Mouse (Mus musculus) cerebellum, adult 9-11 months (tissue): ENCODE data around the gene Astn1.
A peak's percentile ranks its signal among the peaks of the same experiment; 100 is the strongest.

Experiments used
- DNase-seq: peaks from one replicate; pipeline ENCODE4 v3.0.0; 2022

Astn1 gene

GRCm38 (mm10) chr1:158633441-158633840, 271.4 kb downstream of the Astn1 start:
- no peak for DNase-seq

GRCm38 (mm10) chr1:158641306-158641705, 279.2 kb downstream of the Astn1 start:
- peak; percentile 21 for DNase-seq

GRCm38 (mm10) chr1:158642247-158642646, 280.2 kb downstream of the Astn1 start:
- DNase-seq = no peak

- no peak for DNase-seq
These were observed 290.7 kb downstream of the Astn1 start for GRCm38 (mm10) chr1:158652799-158653198.

GRCm38 (mm10) chr1:158653808-158654520, 291.9 kb downstream of the Astn1 start:
- DNase-seq = peak; percentile 45

GRCm38 (mm10) chr1:158654571-158655205, 292.6 kb downstream of the Astn1 start:
- DNase-seq = no peak

GRCm38 (mm10) chr1:158656986-158657385, 294.9 kb downstream of the Astn1 start:
- no peak for DNase-seq

GRCm38 (mm10) chr1:158666001-158666400, 303.9 kb downstream of the Astn1 start:
- no peak for DNase-seq

- DNase-seq = peak; percentile 14
These were observed 308.0 kb downstream of the Astn1 start for GRCm38 (mm10) chr1:158669971-158670592.

GRCm38 (mm10) chr1:158687726-158688125, 325.7 kb downstream of the Astn1 start:
- no peak for DNase-seq

GRCm38 (mm10) chr1:158697423-158697822, 335.4 kb downstream of the Astn1 start:
- DNase-seq = no peak

- no peak for DNase-seq
These were observed 335.9 kb downstream of the Astn1 start for GRCm38 (mm10) chr1:158697859-158698569.

GRCm38 (mm10) chr1:158699276-158699675, 337.2 kb downstream of the Astn1 start:
- DNase-seq = no peak

GRCm38 (mm10) chr1:158700147-158700546, 338.1 kb downstream of the Astn1 start:
- DNase-seq = no peak

- no peak for DNase-seq
These were observed 339.3 kb downstream of the Astn1 start for GRCm38 (mm10) chr1:158701336-158701735.

GRCm38 (mm10) chr1:158713301-158714095, 351.4 kb downstream of the Astn1 start:
- DNase-seq = peak; percentile 14

GRCm38 (mm10) chr1:158732868-158733496, 370.9 kb downstream of the Astn1 start:
- no peak for DNase-seq

GRCm38 (mm10) chr1:158739132-158739919, 377.3 kb downstream of the Astn1 start:
- no peak for DNase-seq

GRCm38 (mm10) chr1:158740161-158740766, 378.2 kb downstream of the Astn1 start:
- no peak for DNase-seq

GRCm38 (mm10) chr1:158740949-158741348, 378.9 kb downstream of the Astn1 start:
- DNase-seq = no peak
